Mouse (Mus musculus) liver, embryonic 14.5 days (tissue): ENCODE measurements around the gene Mon2. TPM values are rescaled to one million over a fixed set of nuclear protein-coding genes. Genes with fewer than 3 reads are reported as not detected.
"Not testable (repeated sequence)": the region's sequence is repeated elsewhere in the genome, so short reads cannot be mapped to it uniquely, and the experiment has no call there.

Experiments
- ATAC-seq: fragments of 200-750 bp; cut with Nextera tagmentation; 2 replicates; pipeline ENCODE4 v1.8.0; 2017; ENCODE audit warnings: moderate number of reproducible peaks, mild to moderate bottlenecking, moderate library complexity; ENCODE audit not compliant: insufficient read depth
- DNase-seq, 3 experiments: peaks; one replicate each; pipeline ENCODE4 v3.0.0-alpha.2; 2012 to 2013; ENCODE audit warnings: low read depth in 3 of 3, low spot score in 3 of 3
- H3K27ac ChIP-seq: fragments of 300-500 bp; sonication (generic); 2 replicates; pipeline ENCODE4 v1.5.1; 2014; ENCODE audit warnings: moderate library complexity, mild to moderate bottlenecking, control low read depth, inconsistent platforms
- H3K27me3 ChIP-seq: fragments of 300-500 bp; sonication (generic); 2 replicates; pipeline ENCODE4 v1.6.1; 2014; ENCODE audit warnings: mild to moderate bottlenecking, low read length, moderate library complexity; ENCODE audit not compliant: control insufficient read depth, insufficient read depth
- H3K36me3 ChIP-seq: fragments of 300-500 bp; sonication (generic); replicated peaks from 2 replicates; pipeline ENCODE4 v1.6.1; 2014; ENCODE audit warnings: low read depth; ENCODE audit not compliant: control insufficient read depth, insufficient read depth
- H3K4me1 ChIP-seq, 2 experiments: fragments of 200-500 bp in 1 of 2; fragments of 300-500 bp in 1 of 2; sonication (generic) in 1 of 2; replicated peaks; 2 replicates each; pipeline ENCODE4 v1.6.1; 2012 to 2014; ENCODE audit warnings: antibody characterized with exemption in 1 of 2, inconsistent platforms in 1 of 2, low read length in 1 of 2; ENCODE audit not compliant: control insufficient read depth in 2 of 2, insufficient read depth in 2 of 2
- H3K4me2 ChIP-seq: fragments of 300-500 bp; sonication (generic); 2 replicates; pipeline ENCODE4 v1.6.1; 2014; ENCODE audit warnings: low read depth, mild to moderate bottlenecking, control low read depth, moderate library complexity
- H3K4me3 ChIP-seq, 2 experiments: fragments of 200-500 bp in 1 of 2; fragments of 300-500 bp in 1 of 2; sonication (generic) in 1 of 2; 2 replicates each; pipeline ENCODE4 v1.5.1; 2012 to 2014; ENCODE audit warnings: low read depth in 2 of 2, low read length in 2 of 2, mild to moderate bottlenecking in 2 of 2, control low read depth in 1 of 2, inconsistent platforms in 1 of 2, moderate library complexity in 1 of 2; ENCODE audit not compliant: insufficient read depth in 1 of 2
- H3K9ac ChIP-seq: fragments of 300-500 bp; sonication (generic); replicated peaks from 2 replicates; pipeline ENCODE4 v1.6.1; 2014; ENCODE audit warnings: mild to moderate bottlenecking, control low read depth, moderate library complexity
- H3K9me3 ChIP-seq: fragments of 300-500 bp; sonication (generic); 2 replicates; pipeline ENCODE4 v1.6.1; 2016; ENCODE audit warnings: low read length, mixed read lengths; ENCODE audit not compliant: control insufficient read depth
- CTCF ChIP-seq: IDR thresholded peaks from 2 replicates; pipeline ENCODE4 v1.5.1; 2016; ENCODE audit warnings: antibody characterized with exemption, low read depth, control low read depth
- EP300 ChIP-seq: IDR thresholded peaks from 2 replicates; pipeline ENCODE4 v1.6.1; 2016; ENCODE audit warnings: antibody characterized with exemption, low read depth
- WGBS: fragments of 180-500 bp; shearing (Covaris S2); extraction: QIAGEN DNeasy Blood & Tissue Kit; methylation state at CpG from one replicate; pipeline ENCODE4 v1.1.7; 2014; ENCODE audit not compliant: insufficient replicate concordance; 5-methylcytosine and 5-hydroxymethylcytosine counted together
- polyA plus RNA-seq, 2 experiments: library from polyadenylated mRNA; depleted of rRNA in 1 of 2; stranded (reverse) in 1 of 2; unstranded in 1 of 2; fragments of >200 nt; fragmentation: Nextera tagmentation in 1 of 2; extraction: Ambion mirVana in 1 of 2; gene quantifications; 2 replicates each; pipeline versions ENCODE4 v1.2.1 to v1.2.3; 2012 to 2014

Mon2 gene
- polyA plus RNA-seq, 2 experiments: 9.8 to 12.6 TPM

GRCm38 (mm10) chr10:123030589-123030988, 45.7 kb downstream of the Mon2 start:
- H3K4me2 ChIP-seq: no peak overlapping the region
- H3K27ac ChIP-seq: no peak overlapping the region
- TF ChIP-seq EP300 (no peak), CTCF (no peak)
- no peak for ATAC-seq
- no peak overlapping the region for H3K4me3 ChIP-seq
- no peak for DNase-seq
- H3K4me1 ChIP-seq: no peaks in the 10 kb centered on the region
- H3K36me3 ChIP-seq: peaks cover 20% of the 10 kb centered on the region
- no peaks in the 10 kb centered on the region for H3K9me3 ChIP-seq
- WGBS: 85% methylated on average over 9 of the region's 9 CpGs
- no peak overlapping the region for H3K9ac ChIP-seq
- no peaks in the 10 kb centered on the region for H3K27me3 ChIP-seq

- no peak overlapping the region for H3K27ac ChIP-seq
- no peak for ATAC-seq
Observed at GRCm38 (mm10) chr10:123028949-123029348, 47.4 kb downstream of the Mon2 start.

GRCm38 (mm10) chr10:123026736-123027135, 49.6 kb downstream of the Mon2 start:
- WGBS: 82% methylated on average over 4 of the region's 4 CpGs
- H3K27me3 ChIP-seq, H3K4me3 ChIP-seq, H3K9me3 ChIP-seq, DNase-seq, H3K4me1 ChIP-seq, H3K27ac ChIP-seq, ATAC-seq, H3K4me2 ChIP-seq, H3K9ac ChIP-seq: not testable (repeated sequence)
- peaks cover 15% of the 10 kb centered on the region for H3K36me3 ChIP-seq

More at GRCm38 (mm10) chr10:123028949-123029348, 47.4 kb downstream of the Mon2 start:
- no peak for DNase-seq
- no peak for TF ChIP-seq CTCF
- TF ChIP-seq EP300: no peak
- WGBS: 71% methylated on average over 4 of the region's 4 CpGs
- Histone ChIP-seq H3K36me3 (peaks cover 17% of the 10 kb centered on the region), H3K4me3 (no peak overlapping the region), H3K4me1 (no peaks in the 10 kb centered on the region), H3K27me3 (no peaks in the 10 kb centered on the region), H3K9me3 (no peaks in the 10 kb centered on the region), H3K9ac (no peak overlapping the region), H3K4me2 (no peak overlapping the region)

GRCm38 (mm10) chr10:123013435-123013834, 62.9 kb downstream of the Mon2 start:
- H3K27ac ChIP-seq: no peak overlapping the region
- no peaks in the 10 kb centered on the region for H3K9me3 ChIP-seq
- H3K4me2 ChIP-seq: no peak overlapping the region
- peaks cover 16% of the 10 kb centered on the region for H3K36me3 ChIP-seq
- no peak for DNase-seq
- H3K27me3 ChIP-seq: no peaks in the 10 kb centered on the region
- H3K4me3 ChIP-seq: no peak overlapping the region
- TF ChIP-seq EP300: no peak
- TF ChIP-seq CTCF: no peak
- ATAC-seq: no peak
- 83% methylated on average over 18 of the region's 18 CpGs for WGBS
- no peak overlapping the region for H3K9ac ChIP-seq
- no peaks in the 10 kb centered on the region for H3K4me1 ChIP-seq

- WGBS: 63% methylated on average over 1 of the region's 1 CpGs
- no peaks in the 10 kb centered on the region for H3K4me1 ChIP-seq
- H3K27ac ChIP-seq: no peak overlapping the region
- no peaks in the 10 kb centered on the region for H3K9me3 ChIP-seq
- no peak overlapping the region for H3K4me2 ChIP-seq
- ATAC-seq (no peak), DNase-seq (no peak)
- no peak overlapping the region for H3K9ac ChIP-seq
- no peaks in the 10 kb centered on the region for H3K27me3 ChIP-seq
- TF ChIP-seq EP300 (no peak), CTCF (no peak)
- H3K4me3 ChIP-seq: no peak overlapping the region
- peaks cover 16% of the 10 kb centered on the region for H3K36me3 ChIP-seq
Observed at GRCm38 (mm10) chr10:123011421-123011820, 64.9 kb downstream of the Mon2 start.
